Mouse (Mus musculus) CD8-positive naive resting alpha-beta T cell, adult 2 months (primary cell): ENCODE measurements around the gene Kdf1.
A peak's percentile ranks its signal among the peaks of the same experiment; 100 is the strongest.

Experiments
- DNase-seq, 2 experiments: peaks; one replicate each; pipeline ENCODE4 v3.0.0; 2022; ENCODE audit warnings: low read depth in 2 of 2, low spot score in 2 of 2

Kdf1 gene

GRCm38 (mm10) chr4:133518601-133519368 is at the start of gene Kdf1:
Gene Kdf1, plus strand, starts transcription at chr4:133518963.
- no peak for DNase-seq

DNA sequence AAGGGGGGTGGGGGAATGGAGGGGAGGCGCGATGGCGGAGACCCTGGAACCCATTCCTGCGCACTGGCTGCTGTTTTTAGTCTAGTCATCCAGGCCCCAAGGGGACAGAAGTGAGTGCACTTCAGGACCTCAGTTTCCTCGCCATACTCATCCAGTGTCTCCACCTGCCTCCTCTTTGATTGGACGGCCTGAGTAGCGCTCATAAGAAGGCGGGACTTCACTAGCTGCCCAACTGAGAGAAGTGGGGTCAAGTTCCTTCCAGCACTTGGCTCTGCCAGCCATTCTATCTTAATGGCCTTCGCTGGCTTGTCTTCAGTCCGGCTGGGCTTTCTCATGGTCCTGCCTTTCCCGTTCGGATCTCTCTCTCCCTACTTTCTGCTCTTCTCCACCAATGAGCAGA is 49.6 kb upstream of the Kdf1 start:
- DNase-seq = no peak

DNA sequence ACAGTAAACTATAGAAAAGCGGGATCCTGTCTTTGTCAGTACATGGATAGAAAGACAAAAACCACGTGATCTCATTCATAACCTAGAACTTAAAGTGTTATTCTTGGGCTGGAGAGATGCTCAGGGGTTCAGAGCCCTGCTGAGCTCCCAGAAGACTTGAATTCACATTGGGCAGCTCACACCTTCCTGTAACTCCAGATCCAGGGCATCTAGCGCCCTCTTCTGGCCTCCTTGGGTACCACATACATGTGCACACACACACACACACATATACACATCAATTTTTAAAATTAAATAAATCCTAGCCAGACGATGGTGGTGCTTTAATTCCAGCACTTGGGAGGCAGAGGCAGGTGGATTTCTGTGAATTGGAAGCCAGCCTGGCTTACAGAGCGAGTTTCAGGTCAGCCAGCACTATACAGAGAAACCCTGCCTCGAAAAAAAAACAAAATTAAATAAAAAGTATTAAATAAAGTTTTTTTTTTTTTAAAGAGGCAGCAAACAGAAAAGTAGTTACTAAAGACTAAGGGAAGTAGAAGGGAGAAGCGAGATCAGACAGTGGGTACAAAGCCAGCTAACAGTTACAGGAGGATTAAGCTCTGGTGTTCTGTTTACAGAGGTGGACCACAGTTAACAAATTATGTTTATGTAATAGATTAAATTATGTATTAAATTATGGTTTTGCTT is 47.5 kb upstream of the Kdf1 start:
- no peak for DNase-seq

DNA sequence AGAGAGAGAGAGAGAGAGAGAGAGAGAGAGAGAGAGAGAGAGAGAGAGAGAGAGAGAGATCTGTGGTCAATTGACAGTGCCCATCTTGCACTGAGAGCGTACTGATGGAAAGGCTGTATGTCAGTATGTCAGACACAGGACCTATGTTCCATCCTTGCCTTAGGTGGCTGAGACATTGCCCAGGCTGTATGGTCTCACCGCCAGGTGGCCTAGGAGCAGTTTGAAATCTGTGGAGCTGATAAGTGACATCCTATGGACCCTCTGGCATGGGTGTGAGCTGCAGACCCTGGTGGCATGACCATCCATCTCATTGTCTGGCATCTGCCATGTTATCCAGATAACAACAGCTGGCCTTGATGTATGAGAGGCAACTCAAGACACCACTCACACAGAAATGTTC is 44.9 kb upstream of the Kdf1 start:
- no peak for DNase-seq

GRCm38 (mm10) chr4:133479458-133480184 is 39.1 kb upstream of the Kdf1 start, which contains the start of gene Tent5b:
Gene Tent5b, plus strand, starts transcription at chr4:133480132.
- DNase-seq = peak; percentile 89 to 92

GRCm38 (mm10) chr4:133480185-133480537 is 38.6 kb upstream of the Kdf1 start:
- DNase-seq = no peak

DNA sequence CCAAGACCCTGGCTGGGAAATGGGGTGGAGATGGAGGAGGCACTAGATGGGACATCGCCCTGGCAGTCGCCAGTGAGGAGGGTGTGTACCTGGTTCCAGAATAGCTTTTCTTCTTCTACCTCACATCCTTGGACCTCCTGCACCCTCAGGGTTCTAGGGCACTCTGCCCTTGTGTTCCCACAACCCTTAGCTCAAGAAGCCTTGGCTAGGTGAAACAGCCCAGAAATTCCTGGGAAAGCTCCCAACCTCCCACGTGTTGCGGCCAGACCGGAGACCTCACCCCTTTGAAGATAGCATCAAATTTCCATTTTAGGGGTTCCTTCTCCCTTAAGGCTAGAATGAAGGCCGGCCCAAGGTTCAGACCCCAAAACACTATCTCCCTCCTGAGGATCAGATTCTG is 38.0 kb upstream of the Kdf1 start:
- DNase-seq = no peak

DNA sequence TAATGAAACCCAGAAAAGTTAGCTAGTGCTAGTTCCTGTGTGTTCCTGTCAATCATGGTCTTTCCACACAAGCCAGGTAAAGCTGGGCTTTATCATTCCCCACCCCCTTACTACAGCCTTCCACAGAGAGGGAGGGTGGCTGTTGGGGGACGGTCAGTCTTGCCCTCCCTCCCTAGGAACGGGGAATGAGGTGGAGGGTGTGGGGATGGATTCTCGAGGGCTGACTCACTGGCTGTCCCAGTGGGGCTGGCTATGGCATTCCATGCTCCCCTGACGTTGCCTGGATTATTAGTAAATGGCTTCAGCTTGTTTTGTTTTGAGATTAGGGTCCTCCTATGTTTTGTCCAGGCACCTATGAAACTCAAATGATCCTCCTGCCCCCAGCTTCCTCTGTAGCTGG is 37.3 kb upstream of the Kdf1 start:
- DNase-seq = no peak

DNA sequence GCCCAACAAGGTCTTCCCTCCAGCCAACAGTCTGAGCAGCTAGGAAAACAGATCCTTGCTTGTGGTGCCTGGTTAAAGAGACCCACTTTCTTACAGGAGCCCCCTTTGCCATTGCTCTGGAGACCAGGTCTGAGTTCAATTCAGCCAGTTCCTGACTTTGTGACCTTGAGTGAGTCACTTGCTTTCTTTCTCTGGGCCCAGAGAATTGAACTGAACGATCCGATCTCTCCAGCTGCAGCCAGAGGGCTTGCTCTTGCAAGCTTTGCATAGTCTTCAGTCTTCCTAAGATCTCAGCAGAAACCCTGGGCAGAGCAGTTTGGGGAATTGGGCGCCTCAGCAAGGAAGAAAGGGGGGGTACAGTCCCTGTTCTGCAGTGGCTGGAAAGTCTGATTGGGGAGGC is 36.3 kb upstream of the Kdf1 start:
- DNase-seq = no peak

GRCm38 (mm10) chr4:133484266-133485025 is 34.3 kb upstream of the Kdf1 start:
- DNase-seq = no peak

DNA sequence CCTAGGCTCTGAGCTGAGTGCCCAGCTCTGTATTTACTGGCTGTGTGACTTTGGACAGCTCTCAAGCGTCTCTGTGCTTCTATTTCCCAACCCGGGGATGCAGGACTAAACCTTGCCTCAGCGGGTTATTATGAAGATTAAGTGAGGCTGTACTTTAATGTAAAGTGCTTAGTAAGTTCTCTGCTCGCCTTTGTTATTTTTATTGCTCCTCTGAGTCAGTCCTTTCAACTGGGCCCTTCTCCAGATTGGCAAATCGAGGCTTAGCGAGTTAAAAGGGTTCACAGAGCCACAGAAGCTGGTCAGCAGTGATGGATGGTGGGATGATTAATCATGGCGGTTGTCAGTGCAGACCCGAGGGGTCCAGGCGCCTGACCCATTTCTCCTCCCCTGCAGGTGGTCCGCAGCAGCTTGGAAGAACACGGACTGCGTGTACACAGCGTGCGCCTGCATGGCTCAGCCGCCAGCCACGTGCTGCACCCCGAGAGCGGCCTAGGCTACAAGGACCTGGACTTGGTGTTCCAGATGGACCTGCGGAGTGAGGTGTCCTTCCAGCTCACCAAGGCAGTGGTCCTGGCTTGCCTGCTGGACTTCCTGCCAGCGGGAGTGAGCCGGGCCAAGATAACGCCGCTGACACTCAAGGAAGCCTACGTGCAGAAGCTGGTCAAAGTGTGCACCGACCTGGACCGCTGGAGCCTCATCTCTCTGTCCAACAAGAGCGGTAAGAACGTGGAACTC is 32.9 kb upstream of the Kdf1 start:
- DNase-seq = no peak

GRCm38 (mm10) chr4:133486673-133487357 is 31.9 kb upstream of the Kdf1 start:
- no peak for DNase-seq

GRCm38 (mm10) chr4:133488619-133489392 is 30.0 kb upstream of the Kdf1 start:
- DNase-seq = no peak

DNA sequence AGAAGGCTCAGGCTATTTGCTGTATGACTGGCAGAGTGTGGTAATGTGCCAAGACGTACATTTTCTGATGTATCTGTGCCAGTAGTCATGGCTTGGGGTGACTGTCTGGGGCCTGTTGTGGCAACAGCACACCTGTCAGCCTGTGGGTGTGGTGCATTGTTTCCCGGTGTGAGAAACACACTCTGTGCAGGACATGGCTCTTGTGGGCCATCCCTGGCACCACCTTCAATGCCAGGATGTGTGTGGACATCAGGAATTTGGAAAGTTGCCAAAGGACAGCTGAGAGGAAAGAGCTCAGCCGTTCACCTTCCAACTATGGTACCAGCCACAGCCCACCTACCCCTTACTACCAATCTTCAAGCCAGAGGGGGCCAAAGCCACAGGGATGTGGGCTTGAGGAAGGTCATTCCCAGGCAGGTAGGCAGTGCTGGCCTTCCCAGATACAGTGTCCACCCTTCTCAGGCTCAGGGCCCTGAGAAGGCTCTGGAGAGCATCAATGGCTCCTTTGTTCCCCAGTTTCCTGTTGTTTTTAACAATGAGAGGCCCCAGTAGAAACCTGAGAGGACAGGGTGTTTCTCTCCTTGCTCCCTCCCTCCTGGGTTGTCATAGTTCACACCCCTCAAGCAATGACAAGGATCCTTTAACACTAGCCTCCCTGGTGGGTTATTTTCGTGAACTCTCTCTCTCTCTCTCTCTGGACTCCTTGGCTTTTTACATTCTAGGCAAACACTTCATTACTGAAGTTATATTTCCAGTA is 29.1 kb upstream of the Kdf1 start:
- DNase-seq = no peak

DNA sequence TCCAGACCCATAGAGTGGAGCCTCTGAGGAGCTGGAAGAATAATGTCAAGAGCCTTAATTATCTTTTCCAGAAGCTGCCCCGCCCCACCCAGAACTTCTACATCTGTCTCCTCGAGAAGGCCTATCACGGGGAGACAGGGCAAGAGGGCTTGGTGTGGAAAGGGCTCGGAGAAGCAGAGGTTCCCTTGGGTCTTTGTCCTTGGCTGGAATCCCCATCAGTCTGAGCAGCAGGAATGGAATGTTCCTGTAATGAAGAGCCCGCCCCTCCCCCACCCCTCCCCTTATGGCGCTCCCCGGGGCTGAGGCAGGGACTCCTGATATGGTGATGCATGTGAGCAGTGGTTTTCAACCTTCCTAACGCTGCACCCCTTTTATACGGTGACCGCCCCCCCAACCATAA is 27.0 kb upstream of the Kdf1 start:
- no peak for DNase-seq

- DNase-seq = no peak
Measured at GRCm38 (mm10) chr4:133493895-133494294, 24.9 kb upstream of the Kdf1 start.

DNA sequence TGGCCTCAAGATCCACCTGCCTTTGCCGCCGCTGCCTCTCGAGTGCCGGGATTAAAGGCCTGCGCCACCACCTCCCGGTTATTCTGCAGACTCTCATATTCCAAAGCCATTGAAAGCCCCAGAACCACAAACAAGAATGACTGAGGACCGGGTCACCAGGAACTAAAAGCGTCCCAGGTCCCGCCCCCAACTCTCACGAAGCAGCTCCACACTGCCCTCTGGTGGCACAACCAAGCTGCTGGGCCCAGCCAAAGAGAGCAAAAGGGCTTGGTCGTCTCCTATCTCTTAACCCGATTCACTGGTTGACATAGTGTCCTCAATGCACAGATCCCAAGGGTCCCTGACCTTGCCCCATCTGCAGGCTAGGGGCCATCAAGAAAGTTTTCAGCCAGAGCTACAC is 24.3 kb upstream of the Kdf1 start:
- peak; percentile 81 to 89 for DNase-seq

- no peak for DNase-seq
Measured at GRCm38 (mm10) chr4:133494867-133495266, 23.9 kb upstream of the Kdf1 start.

DNA sequence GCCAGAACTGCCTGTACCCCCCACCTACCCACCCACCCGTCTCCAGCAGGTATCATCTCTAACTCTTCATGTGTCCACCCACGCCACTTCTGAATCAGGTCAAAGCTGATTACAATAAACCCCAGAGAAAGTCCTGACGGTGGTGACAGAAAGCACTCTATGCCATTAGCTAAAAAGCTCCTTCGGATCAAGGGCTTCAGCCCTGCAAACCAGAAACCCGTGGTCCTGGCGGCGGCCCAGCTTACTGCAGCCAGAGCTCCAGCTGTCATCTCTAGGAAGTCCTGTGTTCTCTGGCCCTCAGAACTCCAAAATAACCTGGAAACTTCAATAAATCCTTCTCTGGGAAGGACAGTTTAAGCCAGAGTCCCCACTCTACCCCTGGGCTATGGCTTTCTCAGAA is 23.1 kb upstream of the Kdf1 start:
- no peak for DNase-seq
